Mouse (Mus musculus): ENCODE results near the gene Gm10770.
A peak's percentile ranks its signal among the peaks of the same experiment; 100 is the strongest.
"Not testable (repeated sequence)": the region's sequence is repeated elsewhere in the genome, so short reads cannot be mapped to it uniquely, and the experiment has no call there.

Gm10770 gene

GRCm38 (mm10) chr2:150179579-150179978 lies at the start of gene Gm10770:
TSS of gene Gm10770 (minus strand) at chr2:150179679.
- not testable (repeated sequence) for DNase-seq (ENCODE audit: low spot score in 2 of 2)

GRCm38 (mm10) chr2:150223263-150223662 lies 43.8 kb upstream of the Gm10770 start:
- not testable (repeated sequence) for DNase-seq (ENCODE audit: low spot score in 2 of 2)

- not testable (repeated sequence) for DNase-seq (ENCODE audit: low spot score in 2 of 2)
Measured at GRCm38 (mm10) chr2:150218363-150218725, 38.9 kb upstream of the Gm10770 start.

- DNase-seq (ENCODE audit: low spot score in 2 of 2): peak; percentile 88 to 94
Measured at GRCm38 (mm10) chr2:150217600-150218362, 38.3 kb upstream of the Gm10770 start, which contains the start of gene Zfp937. TSS of gene Zfp937 (plus strand) at chr2:150218073.

- not testable (repeated sequence) for DNase-seq (ENCODE audit: low spot score in 2 of 2)
Measured at GRCm38 (mm10) chr2:150181570-150181999, 2.1 kb upstream of the Gm10770 start, which contains the start of gene Gm14139. TSS of gene Gm14139 (plus strand) at chr2:150181755.

GRCm38 (mm10) chr2:150181046-150181445 lies 1.6 kb upstream of the Gm10770 start:
- DNase-seq (ENCODE audit: low spot score in 2 of 2): not testable (repeated sequence)

- no peak for DNase-seq (ENCODE audit: low spot score in 2 of 2)
Measured at GRCm38 (mm10) chr2:150173833-150174232, 5.6 kb downstream of the Gm10770 start.

- DNase-seq (ENCODE audit: low spot score in 2 of 2): no peak
Measured at GRCm38 (mm10) chr2:150166703-150167102, 12.8 kb downstream of the Gm10770 start.

GRCm38 (mm10) chr2:150136435-150136897 lies 43.0 kb downstream of the Gm10770 start, which contains the start of gene Zfp120:
TSS of gene Zfp120 (minus strand) at chr2:150136708.
- DNase-seq (ENCODE audit: low spot score in 2 of 2): peak; percentile 93 to 96

GRCm38 (mm10) chr2:150132773-150133172 lies 46.7 kb downstream of the Gm10770 start:
- DNase-seq (ENCODE audit: low spot score in 2 of 2): no peak

- not testable (repeated sequence) for DNase-seq (ENCODE audit: low spot score in 2 of 2)
Measured at GRCm38 (mm10) chr2:150132002-150132401, 47.5 kb downstream of the Gm10770 start.

All from right cerebral cortex, postnatal 10 days (tissue).